Mouse (Mus musculus) forebrain, embryonic 11.5 days (tissue): Measurements from ENCODE around the gene Tbc1d14. TPM values are rescaled to one million over a fixed set of nuclear protein-coding genes. Genes with fewer than 3 reads are reported as not detected.

Experiments used
- ATAC-seq: fragments of 200-750 bp; cut with Nextera tagmentation; replicated peaks from 2 replicates; pipeline ENCODE4 v1.8.0; 2017; ENCODE audit warnings: moderate TSS enrichment; ENCODE audit not compliant: low FRiP score
- DNase-seq: peaks from one replicate; pipeline ENCODE4 v3.0.0-alpha.2; 2017; ENCODE audit warnings: low spot score
- H3K27ac ChIP-seq: fragments of 300-500 bp; sonication (generic); 2 replicates; pipeline ENCODE4 v1.5.1; 2014; ENCODE audit warnings: low read depth, low read length
- H3K27me3 ChIP-seq: fragments of 300-500 bp; sonication (generic); 2 replicates; pipeline ENCODE4 v1.6.1; 2014; ENCODE audit warnings: mild to moderate bottlenecking, low read length, mixed read lengths; ENCODE audit not compliant: control insufficient read depth, insufficient read depth
- H3K36me3 ChIP-seq: fragments of 300-500 bp; sonication (generic); 2 replicates; pipeline ENCODE4 v1.6.1; 2014; ENCODE audit warnings: mild to moderate bottlenecking, low read length, moderate library complexity, mixed read lengths; ENCODE audit not compliant: control insufficient read depth, insufficient read depth
- H3K4me1 ChIP-seq: fragments of 300-500 bp; sonication (generic); replicated peaks from 2 replicates; pipeline ENCODE4 v1.6.1; 2014; ENCODE audit warnings: low read length, mixed read lengths; ENCODE audit not compliant: control insufficient read depth, insufficient read depth
- H3K4me2 ChIP-seq: fragments of 300-500 bp; sonication (generic); 2 replicates; pipeline ENCODE4 v1.6.1; 2014; ENCODE audit warnings: low read depth, mild to moderate bottlenecking, low read length, moderate library complexity, mixed read lengths; ENCODE audit not compliant: severe bottlenecking
- H3K4me3 ChIP-seq: fragments of 300-500 bp; sonication (generic); 2 replicates; pipeline ENCODE4 v1.5.1; 2014; ENCODE audit warnings: low read depth, low read length
- H3K9ac ChIP-seq: fragments of 300-500 bp; sonication (generic); 2 replicates; pipeline ENCODE4 v1.6.1; 2014; ENCODE audit warnings: low read length
- H3K9me3 ChIP-seq: fragments of 300-500 bp; sonication (generic); 2 replicates; pipeline ENCODE4 v1.6.1; 2016; ENCODE audit warnings: low read length, mixed read lengths; ENCODE audit not compliant: control insufficient read depth
- WGBS: fragments of 180-500 bp; shearing (Covaris S2); extraction: QIAGEN DNeasy Blood & Tissue Kit; methylation state at CpG from one replicate; pipeline ENCODE4 v1.1.7; 2014; 5-methylcytosine and 5-hydroxymethylcytosine counted together
- polyA plus RNA-seq: library from polyadenylated mRNA; unstranded; fragments of >200 nt; fragmentation: Nextera tagmentation; extraction: Ambion mirVana; gene quantifications from 2 replicates; pipeline ENCODE4 v1.2.1, GENCODE M21; 2014

Tbc1d14 gene
- polyA plus RNA-seq, 1 experiment from 2014 or later: 50.8 TPM

DNA sequence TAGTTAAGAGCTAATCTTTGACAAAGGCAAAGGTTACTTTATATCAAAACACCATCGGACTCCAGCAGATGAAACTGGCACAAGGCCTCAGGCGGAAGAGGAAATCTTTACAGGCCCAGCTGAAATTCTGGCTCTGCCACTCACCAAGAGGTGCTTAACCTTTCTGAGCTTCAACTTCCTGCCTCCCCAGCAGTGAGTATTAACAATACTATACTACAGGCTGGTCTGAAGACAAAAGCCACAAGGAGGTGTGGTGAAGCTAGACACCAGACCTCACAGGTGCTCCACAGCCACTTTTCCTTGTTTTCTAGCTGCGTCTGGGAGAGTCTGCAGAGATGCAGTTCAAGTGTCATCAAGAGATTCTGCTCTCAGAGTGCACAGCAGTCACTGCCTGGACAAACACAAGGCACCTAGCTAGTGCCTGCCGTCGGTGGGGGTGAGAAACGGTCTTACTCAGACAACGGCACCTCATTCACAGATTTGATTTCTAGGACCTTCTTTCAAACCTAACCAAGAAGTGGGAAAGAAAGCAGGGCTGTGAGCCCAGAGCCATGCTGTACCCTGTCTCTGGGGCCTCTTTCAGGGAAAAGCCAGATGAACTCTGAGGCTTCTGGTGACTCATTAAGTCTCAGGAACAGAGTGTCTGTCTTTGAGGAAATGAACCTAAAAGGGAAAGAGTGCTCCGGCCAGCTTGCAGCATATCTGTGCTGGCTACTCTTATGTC lies 18.8 kb downstream of the Tbc1d14 start:
- no peak overlapping the region for H3K4me3 ChIP-seq
- H3K36me3 ChIP-seq: no peaks in the 10 kb centered on the region; the same call in 1 of the 2 replicates
- 0 out of 2 replicates have a peak, but pooled peaks cover 2% of the 10 kb centered on the region for H3K4me1 ChIP-seq
- ATAC-seq (no peak), DNase-seq (no peak)
- no peaks in the 10 kb centered on the region for H3K27me3 ChIP-seq
- no peak overlapping the region for H3K4me2 ChIP-seq
- no peak overlapping the region for H3K27ac ChIP-seq
- 67% methylated on average over 8 of the region's 8 CpGs for WGBS
- no peak overlapping the region for H3K9ac ChIP-seq
- no peaks in the 10 kb centered on the region for H3K9me3 ChIP-seq

DNA sequence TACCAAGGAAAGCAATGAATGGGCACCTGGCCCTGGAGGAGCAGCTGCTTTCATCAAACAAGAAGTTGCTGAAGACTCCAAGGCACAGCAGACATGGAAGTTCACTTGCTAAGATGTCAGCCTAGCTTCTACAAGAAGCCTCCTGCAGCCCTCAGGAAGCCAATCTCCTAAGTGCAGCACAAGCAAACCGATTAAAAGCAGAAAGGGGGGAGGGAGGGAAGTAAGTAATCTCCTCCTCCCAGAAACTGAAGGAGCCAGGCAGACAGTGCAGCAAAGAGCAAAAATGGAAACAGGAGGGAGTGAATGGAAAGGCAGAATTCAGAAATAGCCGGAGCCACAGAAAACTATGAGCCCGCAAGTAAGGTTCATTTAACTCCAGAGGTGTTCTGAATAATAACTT lies 19.7 kb downstream of the Tbc1d14 start:
- H3K36me3 ChIP-seq: no peaks in the 10 kb centered on the region; the same call in 1 of the 2 replicates
- H3K9me3 ChIP-seq: no peaks in the 10 kb centered on the region
- no peak overlapping the region for H3K9ac ChIP-seq
- no peak overlapping the region for H3K4me3 ChIP-seq
- WGBS: 57% methylated on average over 3 of the region's 3 CpGs
- no peak for ATAC-seq
- H3K27ac ChIP-seq: no peak overlapping the region
- DNase-seq: no peak
- H3K4me2 ChIP-seq: no peak overlapping the region
- no peaks in the 10 kb centered on the region for H3K27me3 ChIP-seq
- 0 out of 2 replicates have a peak, but pooled peaks cover 2% of the 10 kb centered on the region for H3K4me1 ChIP-seq

DNA sequence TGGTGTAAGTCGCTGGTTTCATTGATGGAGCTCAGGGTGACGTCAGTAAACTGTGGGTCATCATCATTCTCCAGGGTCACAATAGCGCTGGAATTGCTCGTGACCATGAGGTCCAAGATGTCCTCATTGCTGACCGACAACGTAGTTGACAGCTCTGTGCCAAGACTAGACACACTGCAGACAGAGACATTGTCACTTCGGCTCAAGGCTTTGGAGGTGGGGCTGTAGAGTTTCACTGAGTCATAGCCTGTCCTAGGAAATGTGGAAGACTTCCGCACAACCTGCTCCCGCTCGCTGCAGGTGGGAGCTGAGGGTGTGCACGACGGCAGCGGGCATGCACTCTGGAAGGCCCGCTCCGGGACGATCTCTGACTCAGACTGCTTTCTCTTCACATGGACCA lies 21.7 kb downstream of the Tbc1d14 start:
- H3K36me3 ChIP-seq: no peaks in the 10 kb centered on the region; the same call in 1 of the 2 replicates
- H3K4me3 ChIP-seq: no peak overlapping the region
- no peak for ATAC-seq
- no peaks in the 10 kb centered on the region for H3K27me3 ChIP-seq
- no peaks in the 10 kb centered on the region for H3K9me3 ChIP-seq
- H3K4me1 ChIP-seq: 0 out of 2 replicates have a peak, but pooled peaks cover 2% of the 10 kb centered on the region
- H3K9ac ChIP-seq: no peak overlapping the region
- no peak overlapping the region for H3K27ac ChIP-seq
- H3K4me2 ChIP-seq: no peak overlapping the region
- no peak for DNase-seq
- 95% methylated on average over 16 of the region's 16 CpGs for WGBS

DNA sequence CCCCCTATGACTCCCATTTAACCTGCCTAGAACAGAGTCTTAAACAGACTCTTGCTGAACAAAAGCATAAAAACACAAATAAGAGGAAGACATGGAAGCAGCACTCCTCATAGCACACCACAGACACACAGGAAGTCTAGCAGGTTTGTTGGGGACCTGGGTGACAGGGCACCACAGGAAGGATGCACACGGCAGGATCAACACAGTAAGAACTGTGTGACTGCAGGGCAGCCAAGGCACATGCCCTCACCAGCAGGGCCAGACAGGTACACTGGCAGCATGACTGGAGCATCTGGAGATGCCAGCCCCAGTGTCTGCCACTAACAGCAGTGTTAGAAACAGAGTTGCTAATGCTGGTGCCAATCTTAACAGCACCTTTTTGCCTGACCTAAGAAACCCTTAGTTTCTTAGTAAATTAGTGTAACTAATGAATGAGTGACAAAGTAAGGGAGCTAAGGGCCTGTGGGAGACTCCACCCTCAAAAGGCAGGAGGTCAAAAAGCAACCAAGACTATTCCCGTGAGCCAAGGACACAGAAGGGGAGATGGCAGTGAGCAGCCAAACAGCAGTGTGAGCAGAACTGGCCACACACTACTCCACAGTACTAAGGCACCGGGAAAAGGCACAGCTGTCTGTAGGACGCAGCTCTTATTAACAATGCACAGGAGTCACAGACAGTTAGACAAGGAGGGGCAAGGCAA lies 22.4 kb downstream of the Tbc1d14 start:
- Histone ChIP-seq H3K9me3 (no peaks in the 10 kb centered on the region), H3K9ac (no peak overlapping the region), H3K27ac (no peak overlapping the region), H3K27me3 (no peaks in the 10 kb centered on the region), H3K4me2 (no peak overlapping the region), H3K4me3 (no peak overlapping the region), H3K36me3 (no peaks in the 10 kb centered on the region; the same call in 1 of the 2 replicates), H3K4me1 (0 out of 2 replicates have a peak, but pooled peaks cover 2% of the 10 kb centered on the region)
- DNase-seq: no peak
- ATAC-seq: no peak
- WGBS: 84% methylated on average over 4 of the region's 4 CpGs

DNA sequence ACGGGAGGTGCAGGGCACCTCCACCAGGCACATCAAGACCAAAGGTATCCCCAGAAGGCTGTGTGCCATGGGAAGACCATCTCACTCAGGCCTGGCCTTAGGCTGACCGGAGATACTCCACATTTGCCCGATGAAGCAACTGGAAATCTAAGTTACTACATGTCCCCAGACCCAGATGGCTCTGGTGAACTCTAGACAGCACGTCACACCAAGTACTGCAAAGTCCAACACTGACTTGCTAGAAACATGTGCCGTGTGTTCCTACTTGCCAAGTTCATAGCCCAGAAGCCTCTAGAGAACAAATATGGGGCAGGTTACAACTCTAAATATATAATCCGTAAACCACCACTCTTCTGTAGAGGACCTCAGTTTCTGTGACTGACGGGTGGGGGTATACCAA lies 23.0 kb downstream of the Tbc1d14 start:
- DNase-seq: no peak
- Histone ChIP-seq H3K36me3 (no peaks in the 10 kb centered on the region; the same call in 1 of the 2 replicates), H3K4me1 (0 out of 2 replicates have a peak, but pooled peaks cover 2% of the 10 kb centered on the region), H3K4me2 (no peak overlapping the region), H3K27ac (no peak overlapping the region), H3K27me3 (no peaks in the 10 kb centered on the region), H3K4me3 (no peak overlapping the region), H3K9ac (no peak overlapping the region), H3K9me3 (no peaks in the 10 kb centered on the region)
- no peak for ATAC-seq
- 91% methylated on average over 7 of the region's 7 CpGs for WGBS

DNA sequence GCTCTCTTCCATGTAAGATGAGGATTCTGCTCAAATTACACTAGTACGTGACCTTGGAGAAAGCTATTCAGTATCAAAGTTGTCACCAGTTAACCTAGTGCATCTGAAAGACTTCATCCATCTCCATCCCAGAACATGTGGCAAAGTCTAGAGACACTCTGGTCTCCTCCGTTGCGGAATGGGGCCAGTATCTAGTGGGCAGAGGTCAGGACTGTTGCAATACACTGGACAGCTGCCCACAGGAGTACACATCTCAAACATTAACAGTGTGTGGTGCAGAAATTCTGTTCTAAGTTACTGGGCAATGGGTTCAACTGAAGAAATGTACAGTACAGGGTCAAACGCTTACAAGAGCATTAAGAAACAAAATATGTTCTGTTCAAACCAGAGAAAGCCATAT lies 25.0 kb downstream of the Tbc1d14 start:
- DNase-seq: no peak
- Histone ChIP-seq H3K9ac (no peak overlapping the region), H3K27me3 (no peaks in the 10 kb centered on the region), H3K36me3 (no peaks in the 10 kb centered on the region; the same call in 1 of the 2 replicates), H3K4me2 (no peak overlapping the region), H3K27ac (no peak overlapping the region), H3K4me1 (no peaks in the 10 kb centered on the region; the same call in 1 of the 2 replicates), H3K4me3 (no peak overlapping the region), H3K9me3 (no peaks in the 10 kb centered on the region)
- ATAC-seq: no peak
- WGBS: 90% methylated on average over 4 of the region's 4 CpGs

DNA sequence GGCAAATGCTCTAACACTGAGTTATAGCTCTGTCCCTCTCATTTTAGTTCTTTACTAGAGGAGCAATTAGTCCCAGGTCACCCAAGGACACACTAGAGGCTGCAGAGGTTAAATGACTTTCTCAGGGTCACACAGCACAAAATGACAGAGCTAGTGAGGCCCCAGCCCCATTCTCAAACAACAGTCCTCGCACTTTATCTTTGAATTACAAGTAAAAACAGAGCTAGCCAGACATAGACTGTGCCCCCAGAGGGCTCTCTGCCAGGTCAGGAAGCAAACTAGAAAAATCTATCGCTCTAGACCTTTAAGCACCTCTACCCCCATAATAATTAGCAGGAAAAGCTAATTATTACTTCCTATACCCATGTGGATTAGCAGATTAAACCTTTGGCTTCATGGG lies 25.4 kb downstream of the Tbc1d14 start:
- Histone ChIP-seq H3K9me3 (no peaks in the 10 kb centered on the region), H3K9ac (no peak overlapping the region), H3K36me3 (no peaks in the 10 kb centered on the region; the same call in 1 of the 2 replicates), H3K27ac (no peak overlapping the region), H3K4me3 (no peak overlapping the region), H3K4me1 (no peaks in the 10 kb centered on the region; the same call in 1 of the 2 replicates), H3K27me3 (no peaks in the 10 kb centered on the region), H3K4me2 (no peak overlapping the region)
- ATAC-seq (no peak), DNase-seq (no peak)
- WGBS: 81% methylated on average over 2 of the region's 2 CpGs

DNA sequence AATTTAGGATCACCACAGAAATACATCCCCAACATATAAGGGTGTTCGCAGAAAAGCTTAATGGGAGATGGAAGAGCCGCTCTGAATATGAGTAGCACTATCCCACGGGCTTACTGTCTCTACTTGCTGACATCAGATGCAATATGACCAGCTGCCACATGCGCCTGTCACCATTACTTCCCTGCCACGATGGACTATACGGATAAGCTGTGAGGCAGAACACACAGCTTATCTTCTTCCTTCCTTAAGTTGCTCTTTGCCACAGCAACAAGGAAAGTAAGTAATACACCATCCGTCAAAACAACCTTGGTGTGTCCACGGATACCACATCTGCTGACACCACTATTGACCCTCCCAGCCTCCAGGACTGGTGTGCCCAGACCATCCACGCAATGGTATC lies 28.5 kb downstream of the Tbc1d14 start:
- H3K27ac ChIP-seq: no peak overlapping the region
- ATAC-seq (no peak), DNase-seq (no peak)
- H3K36me3 ChIP-seq: no peaks in the 10 kb centered on the region
- 92% methylated on average over 9 of the region's 9 CpGs for WGBS
- no peak overlapping the region for H3K4me2 ChIP-seq
- no peaks in the 10 kb centered on the region for H3K27me3 ChIP-seq
- no peaks in the 10 kb centered on the region for H3K9me3 ChIP-seq
- no peak overlapping the region for H3K9ac ChIP-seq
- no peak overlapping the region for H3K4me3 ChIP-seq
- H3K4me1 ChIP-seq: no peaks in the 10 kb centered on the region; the same call in 1 of the 2 replicates
